Mouse (Mus musculus) right cerebral cortex, postnatal 14 days (tissue): ENCODE data around the gene Tent5c.

Experiments used
- DNase-seq: peaks from one replicate; pipeline ENCODE4 v3.0.0; 2022

Tent5c gene

GRCm38 (mm10) chr3:100489133-100490009 is at the start of gene Tent5c:
TSS of gene Tent5c (minus strand) at chr3:100489324.
- peak; percentile 91 for DNase-seq

- DNase-seq = no peak
Observed at GRCm38 (mm10) chr3:100536686-100537085, 47.6 kb upstream of the Tent5c start.

- no peak for DNase-seq
Observed at GRCm38 (mm10) chr3:100535902-100536301, 46.8 kb upstream of the Tent5c start.

GRCm38 (mm10) chr3:100535298-100535697 is 46.2 kb upstream of the Tent5c start:
- no peak for DNase-seq

- DNase-seq = no peak
Observed at GRCm38 (mm10) chr3:100534394-100534793, 45.3 kb upstream of the Tent5c start.

- no peak for DNase-seq
Observed at GRCm38 (mm10) chr3:100533429-100533828, 44.3 kb upstream of the Tent5c start.

GRCm38 (mm10) chr3:100530919-100531318 is 41.8 kb upstream of the Tent5c start:
- no peak for DNase-seq

- no peak for DNase-seq
Observed at GRCm38 (mm10) chr3:100530244-100530788, 41.2 kb upstream of the Tent5c start.

GRCm38 (mm10) chr3:100522671-100523070 is 33.5 kb upstream of the Tent5c start:
- no peak for DNase-seq

GRCm38 (mm10) chr3:100521626-100522025 is 32.5 kb upstream of the Tent5c start:
- DNase-seq = no peak

GRCm38 (mm10) chr3:100515754-100516141 is 26.6 kb upstream of the Tent5c start:
- DNase-seq = no peak

- DNase-seq = no peak
Observed at GRCm38 (mm10) chr3:100515093-100515753, 26.1 kb upstream of the Tent5c start.

- no peak for DNase-seq
Observed at GRCm38 (mm10) chr3:100507174-100507573, 18.1 kb upstream of the Tent5c start.

GRCm38 (mm10) chr3:100506715-100507114 is 17.6 kb upstream of the Tent5c start:
- no peak for DNase-seq

GRCm38 (mm10) chr3:100503882-100504281 is 14.8 kb upstream of the Tent5c start:
- no peak for DNase-seq

- DNase-seq = no peak
Observed at GRCm38 (mm10) chr3:100502516-100502915, 13.4 kb upstream of the Tent5c start.

GRCm38 (mm10) chr3:100501899-100502298 is 12.8 kb upstream of the Tent5c start:
- no peak for DNase-seq

- DNase-seq = no peak
Observed at GRCm38 (mm10) chr3:100496081-100496480, 7.0 kb upstream of the Tent5c start.

- no peak for DNase-seq
Observed at GRCm38 (mm10) chr3:100495456-100495855, 6.3 kb upstream of the Tent5c start.

- no peak for DNase-seq
Observed at GRCm38 (mm10) chr3:100494912-100495311, 5.8 kb upstream of the Tent5c start.

GRCm38 (mm10) chr3:100490010-100490300 is 831 bp upstream of the Tent5c start:
- DNase-seq = no peak

GRCm38 (mm10) chr3:100488251-100489132 is 632 bp downstream of the Tent5c start:
- peak; percentile 35 for DNase-seq

- no peak for DNase-seq
Observed at GRCm38 (mm10) chr3:100487046-100487445, 2.1 kb downstream of the Tent5c start.
